Mouse (Mus musculus) embryonic fibroblast, embryonic 13.5 days (primary cell): ENCODE measurements around the gene Wnt2b.

Source experiments
- CTCF ChIP-seq: IDR thresholded peaks from 2 replicates; pipeline ENCODE4 v1.5.1; 2011; ENCODE audit warnings: mild to moderate bottlenecking, control low read depth, low read length, moderate library complexity, borderline replicate concordance; ENCODE audit not compliant: insufficient read depth
- POLR2A ChIP-seq: IDR thresholded peaks from 2 replicates; pipeline ENCODE4 v1.6.1; 2011; ENCODE audit warnings: low read depth, mild to moderate bottlenecking, control low read depth, low read length, moderate library complexity

DNA sequence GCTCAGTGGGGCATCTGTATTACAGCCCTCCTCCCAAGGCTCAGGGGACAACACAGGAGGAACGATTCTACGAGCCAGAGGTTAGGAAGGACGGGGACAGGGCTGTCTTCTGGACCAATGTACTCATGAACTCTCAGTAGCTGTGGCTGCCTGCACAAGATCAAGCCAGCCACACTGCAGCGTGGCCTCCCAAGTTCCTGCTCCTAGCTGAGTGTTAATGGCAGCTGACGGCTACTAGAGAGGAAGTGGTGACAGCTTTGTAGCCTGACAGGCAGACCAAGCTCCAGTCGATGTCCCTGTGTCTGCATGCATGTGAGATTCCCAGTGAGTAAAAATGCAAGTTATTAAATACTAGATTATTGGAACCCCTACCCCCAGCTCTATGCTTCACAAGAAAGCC lies 39.7 kb upstream of the Wnt2b start:
- TF ChIP-seq CTCF (no peak), POLR2A (no peak)
